Mouse (Mus musculus) limb, embryonic 12.5 days (tissue): ENCODE results near the gene Oaf. TPM values are rescaled to one million over a fixed set of nuclear protein-coding genes. Genes with fewer than 3 reads are reported as not detected.

Source experiments
- ATAC-seq: fragments of 200-750 bp; cut with Nextera tagmentation; 2 replicates; pipeline ENCODE4 v1.8.0; 2017; ENCODE audit warnings: low read depth, moderate TSS enrichment; ENCODE audit not compliant: insufficient number of reproducible peaks, insufficient read depth, low FRiP score, low TSS enrichment
- H3K27ac ChIP-seq: fragments of 300-500 bp; sonication (generic); 2 replicates; pipeline ENCODE4 v1.5.1; 2016; ENCODE audit warnings: mild to moderate bottlenecking, moderate library complexity
- H3K27me3 ChIP-seq: fragments of 300-500 bp; sonication (generic); 2 replicates; pipeline ENCODE4 v1.6.1; 2016; ENCODE audit warnings: mild to moderate bottlenecking, moderate library complexity
- H3K36me3 ChIP-seq: fragments of 300-500 bp; sonication (generic); 2 replicates; pipeline ENCODE4 v1.6.1; 2016; ENCODE audit warnings: mild to moderate bottlenecking, moderate library complexity
- H3K4me1 ChIP-seq: fragments of 300-500 bp; sonication (generic); replicated peaks from 2 replicates; pipeline ENCODE4 v1.6.1; 2016
- H3K4me2 ChIP-seq: fragments of 300-500 bp; sonication (generic); 2 replicates; pipeline ENCODE4 v1.6.1; 2016; ENCODE audit warnings: mild to moderate bottlenecking, moderate library complexity
- H3K4me3 ChIP-seq: fragments of 300-500 bp; sonication (generic); replicated peaks from 2 replicates; pipeline ENCODE4 v1.5.1; 2016; ENCODE audit warnings: mild to moderate bottlenecking
- H3K9ac ChIP-seq: fragments of 300-500 bp; sonication (generic); replicated peaks from 2 replicates; pipeline ENCODE4 v1.6.1; 2016; ENCODE audit warnings: mild to moderate bottlenecking, moderate library complexity
- H3K9me3 ChIP-seq: fragments of 300-500 bp; sonication (generic); 2 replicates; pipeline ENCODE4 v1.6.1; 2016; ENCODE audit warnings: mild to moderate bottlenecking, moderate library complexity
- WGBS: fragments of 180-500 bp; shearing (Covaris S2); methylation state at CpG from one replicate; pipeline ENCODE4 v1.1.7; 2016; 5-methylcytosine and 5-hydroxymethylcytosine counted together
- polyA plus RNA-seq: library from polyadenylated mRNA; unstranded; fragments of >200 nt; fragmentation: Nextera tagmentation; extraction: Ambion mirVana; gene quantifications from 2 replicates; pipeline ENCODE4 v1.2.1, GENCODE M21; 2016

Oaf gene
- polyA plus RNA-seq, 1 experiment from 2014 or later = 100 TPM

DNA sequence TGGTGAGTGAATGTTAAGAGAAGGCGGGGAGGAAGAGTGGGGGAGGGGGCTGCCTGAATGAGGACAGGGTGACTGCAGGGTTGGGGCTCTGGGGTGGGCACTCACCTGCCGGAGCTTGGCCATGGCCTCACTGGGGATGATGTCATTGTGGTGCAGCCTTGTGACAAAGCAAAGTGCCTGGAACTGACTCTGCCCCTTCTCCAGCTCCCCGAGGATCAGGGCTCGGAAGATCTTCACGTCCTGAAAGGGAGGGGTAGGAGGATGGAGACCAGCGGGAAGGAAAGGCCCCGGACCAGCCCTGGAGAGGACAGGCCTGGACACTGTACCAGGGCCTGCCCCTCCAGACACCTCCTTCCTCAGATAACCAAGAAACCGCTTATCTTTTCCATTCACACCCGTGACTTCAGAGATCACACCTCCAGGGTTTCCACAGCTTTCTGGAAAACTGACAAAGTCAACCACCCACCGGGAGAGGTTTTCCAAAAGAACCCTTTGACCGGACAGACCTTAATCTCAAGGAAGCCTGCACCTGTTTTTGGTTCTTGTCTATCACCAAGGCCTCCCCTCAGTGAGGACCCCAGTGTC is 14.8 kb downstream of the Oaf start:
- H3K27me3 ChIP-seq = no peaks in the 10 kb centered on the region
- H3K27ac ChIP-seq = peak overlapping the region; percentile 68
- 0 out of 2 replicates have a peak overlapping the region, but pooled peaks have one; percentile 8 for H3K4me2 ChIP-seq
- no peak for ATAC-seq
- H3K9me3 ChIP-seq = no peaks in the 10 kb centered on the region
- H3K4me3 ChIP-seq = no peak overlapping the region
- no peak overlapping the region; the same call in 1 of the 2 replicates for H3K9ac ChIP-seq
- peaks cover 32% of the 10 kb centered on the region for H3K4me1 ChIP-seq
- WGBS = 53% methylated on average over 11 of the region's 11 CpGs
- peaks cover 88% of the 10 kb centered on the region for H3K36me3 ChIP-seq

GRCm38 (mm10) chr9:43222429-43222715 is 17.3 kb downstream of the Oaf start:
- peak overlapping the region; percentile 65; the same call in 1 of the 2 replicates for H3K27ac ChIP-seq
- H3K4me3 ChIP-seq = no peak overlapping the region
- H3K9me3 ChIP-seq = no peaks in the 10 kb centered on the region
- H3K4me1 ChIP-seq = peaks cover 32% of the 10 kb centered on the region
- no peak overlapping the region for H3K9ac ChIP-seq
- H3K4me2 ChIP-seq = no peak overlapping the region
- ATAC-seq = no peak
- H3K36me3 ChIP-seq = peaks cover 80% of the 10 kb centered on the region
- 43% methylated on average over 8 of the region's 8 CpGs for WGBS
- no peaks in the 10 kb centered on the region for H3K27me3 ChIP-seq

- Histone ChIP-seq H3K27ac (peak overlapping the region; percentile 65), H3K4me2 (no peak overlapping the region), H3K27me3 (no peaks in the 10 kb centered on the region), H3K4me1 (peaks cover 28% of the 10 kb centered on the region), H3K9ac (no peak overlapping the region), H3K4me3 (no peak overlapping the region), H3K9me3 (no peaks in the 10 kb centered on the region), H3K36me3 (peaks cover 75% of the 10 kb centered on the region)
- 40% methylated on average over 18 of the region's 18 CpGs for WGBS
- 0 out of 2 replicates have a peak, but pooled peaks have one; percentile 12 for ATAC-seq
Measured at GRCm38 (mm10) chr9:43221643-43222428, 17.9 kb downstream of the Oaf start.

GRCm38 (mm10) chr9:43210771-43211450 is 28.8 kb downstream of the Oaf start:
- Histone ChIP-seq H3K4me3 (no peak overlapping the region), H3K9me3 (no peaks in the 10 kb centered on the region), H3K4me2 (0 out of 2 replicates have a peak overlapping the region, but pooled peaks have one; percentile 24), H3K27ac (no peak overlapping the region), H3K27me3 (peaks cover 20% of the 10 kb centered on the region), H3K9ac (no peak overlapping the region), H3K36me3 (no peaks in the 10 kb centered on the region), H3K4me1 (peaks cover 10% of the 10 kb centered on the region)
- 28% methylated on average over 11 of the region's 11 CpGs for WGBS
- peak; percentile 81; the same call in 1 of the 2 replicates for ATAC-seq

DNA sequence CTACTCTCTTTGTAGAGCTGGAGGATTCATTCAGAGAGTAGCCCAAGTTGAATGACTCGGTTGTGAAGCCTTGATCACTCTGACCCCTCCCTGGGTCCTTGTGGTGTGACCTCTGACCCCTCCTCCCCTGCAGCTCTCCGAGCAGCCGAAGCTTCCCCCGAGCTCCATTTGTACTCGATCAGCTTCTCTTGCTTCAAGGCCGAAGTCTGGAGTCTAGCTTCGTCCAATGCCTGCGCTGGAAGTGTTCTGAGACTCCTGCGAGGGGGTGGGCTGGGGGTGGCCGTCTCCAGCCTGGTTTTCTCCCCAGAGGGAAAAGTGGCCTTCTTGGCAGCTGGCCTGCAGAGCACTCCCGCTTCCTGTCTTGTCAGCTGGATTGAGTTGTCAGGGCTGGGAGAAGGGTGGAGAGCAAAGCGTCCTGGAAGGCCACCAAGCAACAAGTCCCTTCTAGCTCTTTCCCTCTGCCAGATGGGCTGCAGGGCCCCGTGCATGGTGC is 29.5 kb downstream of the Oaf start, which contains the start of gene Pou2f3:
Pou2f3 (minus strand) TSS at position 180 of the 493 bp plus-strand sequence.
- Histone ChIP-seq H3K4me3 (no peak within 1 kb of the TSS), H3K4me2 (peak within 1 kb of the TSS; percentile 24; the same call in 1 of the 2 replicates), H3K9me3 (no peaks in the 10 kb centered on the region), H3K27me3 (peaks cover 27% of the 10 kb centered on the region), H3K4me1 (peaks cover 16% of the 10 kb centered on the region), H3K9ac (no peak within 1 kb of the TSS; the same call in 1 of the 2 replicates), H3K36me3 (no peaks in the 10 kb centered on the region), H3K27ac (no peak within 1 kb of the TSS)
- no peak for ATAC-seq
- 4% methylated on average over 13 of the region's 13 CpGs for WGBS

DNA sequence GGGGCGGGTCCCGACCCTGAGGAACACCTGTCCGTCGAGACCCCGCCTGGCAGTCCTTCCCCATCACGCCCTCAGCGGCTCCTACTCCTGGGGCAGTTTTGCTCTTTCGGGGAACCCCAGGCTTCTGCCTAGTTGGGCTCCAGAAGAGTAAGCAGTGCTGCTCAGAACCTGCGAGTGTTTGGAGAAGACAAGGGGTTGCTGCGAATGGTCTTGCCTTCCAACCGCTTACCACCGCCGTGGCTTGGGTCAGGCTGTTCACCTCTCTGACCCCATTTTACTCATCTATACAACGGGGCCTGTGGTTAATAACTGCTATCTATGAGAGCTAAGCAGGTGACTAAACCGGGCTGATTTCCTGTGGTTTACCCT is 33.7 kb downstream of the Oaf start:
- Histone ChIP-seq H3K4me3 (peak overlapping the region; percentile 41), H3K4me1 (peaks cover 19% of the 10 kb centered on the region), H3K9me3 (no peaks in the 10 kb centered on the region), H3K36me3 (no peaks in the 10 kb centered on the region), H3K9ac (0 out of 2 replicates have a peak overlapping the region, but pooled peaks have one; percentile 23), H3K27ac (no peak overlapping the region), H3K27me3 (peaks cover 69% of the 10 kb centered on the region), H3K4me2 (peak overlapping the region; percentile 72)
- WGBS = 2% methylated on average over 15 of the region's 15 CpGs
- no peak for ATAC-seq

DNA sequence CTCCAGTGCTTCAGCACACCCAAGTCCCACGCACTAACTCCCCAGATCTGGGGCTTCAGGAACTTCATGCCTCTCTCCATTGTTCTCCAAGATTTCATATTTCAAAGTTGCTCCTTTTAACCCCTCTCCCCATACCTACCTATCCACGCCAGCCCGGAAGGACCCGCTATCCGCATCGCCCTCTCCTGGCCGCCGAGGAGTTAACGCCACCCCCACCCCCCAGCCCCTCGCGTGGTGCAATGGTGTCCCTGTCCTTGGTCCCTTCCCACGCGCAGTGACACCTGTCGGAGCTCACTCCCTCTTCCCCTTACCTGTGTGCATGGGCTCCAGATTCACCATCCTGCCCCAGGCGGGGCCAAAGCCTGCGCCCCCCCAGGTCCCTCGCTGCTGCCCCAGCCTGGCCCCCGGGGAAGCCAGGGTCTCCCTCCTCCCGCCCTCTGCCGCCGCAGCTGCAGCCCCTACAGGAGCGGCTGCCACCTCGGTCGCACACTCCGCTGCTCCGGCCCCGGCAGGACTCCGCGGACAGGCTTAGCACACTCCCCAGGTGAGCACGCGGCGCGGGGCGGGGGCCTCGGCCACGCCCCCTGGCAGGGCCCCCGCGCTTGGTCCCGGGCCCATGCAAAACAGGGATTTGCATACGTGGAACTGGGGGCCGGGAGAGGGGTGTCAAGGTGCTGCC is 34.2 kb downstream of the Oaf start:
- H3K27ac ChIP-seq = no peak overlapping the region
- peak overlapping the region; percentile 41 for H3K4me3 ChIP-seq
- H3K9me3 ChIP-seq = no peaks in the 10 kb centered on the region
- peaks cover 15% of the 10 kb centered on the region for H3K4me1 ChIP-seq
- H3K27me3 ChIP-seq = peaks cover 74% of the 10 kb centered on the region
- ATAC-seq = peak; percentile 64; the same call in 1 of the 2 replicates
- H3K9ac ChIP-seq = 0 out of 2 replicates have a peak overlapping the region, but pooled peaks have one; percentile 23
- peak overlapping the region; percentile 72 for H3K4me2 ChIP-seq
- 2% methylated on average over 41 of the region's 41 CpGs for WGBS
- H3K36me3 ChIP-seq = no peaks in the 10 kb centered on the region

- Histone ChIP-seq H3K9me3 (no peaks in the 10 kb centered on the region), H3K4me3 (no peak overlapping the region), H3K27ac (no peak overlapping the region), H3K36me3 (no peaks in the 10 kb centered on the region), H3K4me2 (peak overlapping the region; percentile 27), H3K27me3 (peaks cover 62% of the 10 kb centered on the region), H3K4me1 (peaks cover 9% of the 10 kb centered on the region), H3K9ac (no peak overlapping the region)
- 4% methylated on average over 5 of the region's 5 CpGs for WGBS
- ATAC-seq = no peak
Measured at GRCm38 (mm10) chr9:43200212-43200611, 39.5 kb downstream of the Oaf start.

GRCm38 (mm10) chr9:43194001-43194400 is 45.7 kb downstream of the Oaf start:
- no peak for ATAC-seq
- Histone ChIP-seq H3K27me3 (peaks cover 9% of the 10 kb centered on the region), H3K36me3 (no peaks in the 10 kb centered on the region), H3K9ac (no peak overlapping the region), H3K4me1 (peaks cover 9% of the 10 kb centered on the region), H3K9me3 (no peaks in the 10 kb centered on the region), H3K4me2 (no peak overlapping the region), H3K4me3 (no peak overlapping the region), H3K27ac (peak overlapping the region; percentile 23; the same call in 1 of the 2 replicates)
- WGBS = 17% methylated on average over 9 of the region's 9 CpGs

DNA sequence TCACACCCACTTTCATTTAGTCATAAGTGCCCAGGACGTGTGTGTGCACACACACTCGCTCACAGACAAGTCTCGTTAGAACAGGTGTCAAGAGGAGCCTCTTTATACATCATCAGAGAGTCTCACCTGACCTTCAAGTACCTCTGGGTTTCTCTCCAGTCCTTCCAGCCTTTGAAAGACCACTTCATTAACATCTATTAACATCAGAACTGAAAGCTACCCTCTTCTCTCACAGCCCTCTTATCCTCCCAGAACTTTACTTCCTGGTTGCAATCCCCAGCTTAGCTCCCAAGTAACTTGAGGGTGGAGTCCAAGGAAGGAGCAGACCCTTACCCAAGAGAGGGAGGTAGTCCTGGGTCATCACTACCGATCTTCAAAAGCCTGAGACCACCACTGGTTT is 48.1 kb downstream of the Oaf start:
- Histone ChIP-seq H3K36me3 (no peaks in the 10 kb centered on the region), H3K27ac (no peak overlapping the region), H3K4me1 (peaks cover 9% of the 10 kb centered on the region), H3K9me3 (no peaks in the 10 kb centered on the region), H3K9ac (no peak overlapping the region), H3K4me2 (no peak overlapping the region), H3K27me3 (peaks cover 7% of the 10 kb centered on the region), H3K4me3 (no peak overlapping the region)
- WGBS = 40% methylated on average over 4 of the region's 4 CpGs
- no peak for ATAC-seq

DNA sequence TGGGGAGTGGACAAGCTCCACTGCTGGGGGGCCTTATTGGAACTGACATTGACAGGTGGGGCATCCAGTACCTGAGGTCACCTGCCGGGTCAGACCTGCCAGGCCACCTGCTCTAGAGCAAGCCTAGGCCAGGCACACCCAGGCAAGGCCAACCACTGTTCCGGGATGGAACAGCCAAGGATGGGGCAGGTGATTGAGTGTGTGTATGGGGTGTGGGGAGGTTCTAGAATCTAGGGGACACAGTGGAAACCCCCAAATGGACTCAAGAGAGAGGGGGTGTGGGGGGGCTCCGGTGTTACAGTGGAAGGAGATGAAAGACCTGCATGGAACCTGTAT is 50.7 kb downstream of the Oaf start:
- Histone ChIP-seq H3K9me3 (no peaks in the 10 kb centered on the region), H3K9ac (no peak overlapping the region), H3K27ac (no peak overlapping the region), H3K4me3 (no peak overlapping the region), H3K36me3 (no peaks in the 10 kb centered on the region), H3K4me1 (peaks cover 3% of the 10 kb centered on the region), H3K4me2 (no peak overlapping the region), H3K27me3 (peaks cover 7% of the 10 kb centered on the region)
- no peak for ATAC-seq
- WGBS = 73% methylated on average over 3 of the region's 3 CpGs
